Mouse (Mus musculus) ES-E14 (cell line): Measurements from ENCODE around the gene Reep3.

Experiments used
- CHD2 ChIP-seq: IDR thresholded peaks from 2 replicates; pipeline ENCODE4 v1.6.1; 2014; ENCODE audit warnings: mild to moderate bottlenecking, low read depth, low read length, inconsistent platforms
- HCFC1 ChIP-seq: IDR thresholded peaks from 2 replicates; pipeline ENCODE4 v1.6.1; 2012; ENCODE audit warnings: low read length, inconsistent platforms, borderline replicate concordance; ENCODE audit not compliant: insufficient read depth
- MAFK ChIP-seq: IDR thresholded peaks from 2 replicates; pipeline ENCODE4 v1.6.1; 2014; ENCODE audit warnings: mild to moderate bottlenecking, low read depth, low read length, inconsistent platforms; ENCODE audit not compliant: insufficient read depth
- ZC3H11A ChIP-seq: IDR thresholded peaks from 2 replicates; pipeline ENCODE4 v1.6.1; 2012; ENCODE audit warnings: low read depth, mild to moderate bottlenecking, inconsistent platforms, low read length, borderline replicate concordance

DNA sequence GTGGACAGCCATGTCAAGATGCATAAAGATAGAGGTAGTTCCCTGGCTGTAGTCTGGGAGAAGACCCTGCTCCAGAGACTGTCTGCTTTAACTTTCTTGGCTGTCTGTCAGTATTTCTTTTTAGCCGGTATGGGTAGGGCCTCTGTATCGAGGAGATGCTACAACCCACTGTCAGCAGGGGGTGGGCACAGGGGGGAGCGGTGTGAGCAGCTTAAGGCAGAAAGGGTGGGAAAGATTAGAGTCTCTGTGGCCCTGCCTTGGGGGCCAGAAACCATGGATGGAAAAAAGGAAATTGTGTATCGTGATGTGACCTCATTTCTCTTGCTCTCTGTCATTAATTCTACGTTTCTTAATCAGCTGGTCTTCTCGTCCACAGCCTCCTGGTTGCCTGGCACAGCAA is 9.7 kb upstream of the Reep3 start:
- no peak for TF ChIP-seq HCFC1
- TF ChIP-seq MAFK: no peak
- no peak for TF ChIP-seq ZC3H11A
- TF ChIP-seq CHD2: no peak
